Mouse (Mus musculus) splenic B cell, adult 2 months (primary cell): ENCODE measurements around the gene Oxct1.

ENCODE experiments used
- DNase-seq: peaks from one replicate; pipeline ENCODE4 v3.0.0-alpha.2; 2011; ENCODE audit warnings: low read depth, low spot score
- H3K27me3 ChIP-seq: 2 replicates; pipeline ENCODE4 v1.6.1; 2012; ENCODE audit warnings: mild to moderate bottlenecking, low read length, moderate library complexity, mixed read lengths; ENCODE audit not compliant: control insufficient read depth, poor library complexity, insufficient read depth, severe bottlenecking
- H3K36me3 ChIP-seq: 2 replicates; pipeline ENCODE4 v1.6.1; 2012; ENCODE audit warnings: mild to moderate bottlenecking, low read length, moderate library complexity, mixed read lengths; ENCODE audit not compliant: control insufficient read depth, poor library complexity, insufficient read depth, severe bottlenecking

The Oxct1 gene

DNA sequence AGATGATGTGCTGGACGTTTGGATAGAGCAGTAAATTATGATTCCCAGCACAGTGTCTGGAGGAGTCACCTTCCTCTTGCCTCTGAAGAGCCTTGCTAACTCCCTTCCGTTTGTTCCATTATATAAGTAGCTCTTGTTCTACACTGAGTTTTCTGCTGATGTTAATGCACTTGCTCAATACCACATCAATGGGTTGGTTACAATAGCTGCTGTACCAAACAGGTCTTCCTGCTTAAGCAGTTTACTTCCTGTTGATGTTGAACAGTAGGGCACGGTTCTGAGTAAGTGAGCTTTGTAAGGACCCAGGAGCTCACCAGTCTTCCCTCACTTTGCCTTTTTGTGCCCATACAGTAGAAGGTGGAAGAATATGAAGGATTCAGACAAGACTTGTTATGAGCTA, 98.5 kb downstream of the Oxct1 start:
- DNase-seq: no peak
- Histone ChIP-seq H3K36me3 (no peaks in the 10 kb centered on the region), H3K27me3 (no peaks in the 10 kb centered on the region)

DNA sequence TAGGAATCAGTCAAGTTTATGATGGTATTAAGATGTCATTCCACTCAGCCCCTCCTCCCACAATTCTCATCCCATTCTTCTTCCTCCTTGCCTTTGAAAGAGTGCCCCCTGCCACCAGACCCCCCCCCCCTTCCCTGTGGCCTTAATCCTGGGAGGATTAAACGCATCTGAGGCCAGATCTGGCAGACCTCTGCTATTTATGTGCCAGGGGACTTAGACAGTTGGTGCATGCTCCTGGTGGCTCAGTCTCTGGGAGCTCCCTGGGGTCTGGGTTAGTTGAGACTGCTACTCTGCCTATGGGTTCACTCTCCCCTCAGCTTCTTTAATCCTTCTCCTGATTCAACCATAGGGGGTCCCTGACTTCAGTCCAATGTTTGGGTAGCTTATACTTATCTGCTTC, 112.3 kb downstream of the Oxct1 start:
- no peak for DNase-seq
- no peaks in the 10 kb centered on the region for H3K36me3 ChIP-seq
- H3K27me3 ChIP-seq: no peaks in the 10 kb centered on the region

DNA sequence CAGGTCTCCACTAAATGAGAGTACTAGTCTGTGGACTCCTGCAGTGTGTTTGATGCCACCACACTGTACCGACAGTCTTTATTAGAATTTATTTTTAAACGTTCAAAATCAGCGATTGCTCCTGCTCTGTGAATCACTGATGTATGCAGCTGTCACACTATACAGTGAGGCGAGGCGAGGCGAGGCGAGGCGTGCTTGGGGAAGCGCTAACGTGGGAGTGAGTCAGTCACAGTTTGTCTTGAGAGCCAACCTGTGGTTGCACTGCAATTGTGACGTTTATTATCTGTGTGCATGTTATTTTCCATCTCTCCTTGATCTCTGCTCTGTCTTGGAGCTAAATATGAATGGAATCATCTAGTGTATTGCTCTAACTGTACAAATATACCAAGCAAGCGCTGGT, 113.3 kb downstream of the Oxct1 start:
- Histone ChIP-seq H3K27me3 (no peaks in the 10 kb centered on the region), H3K36me3 (no peaks in the 10 kb centered on the region; the same call in 1 of the 2 replicates)
- no peak for DNase-seq

DNA sequence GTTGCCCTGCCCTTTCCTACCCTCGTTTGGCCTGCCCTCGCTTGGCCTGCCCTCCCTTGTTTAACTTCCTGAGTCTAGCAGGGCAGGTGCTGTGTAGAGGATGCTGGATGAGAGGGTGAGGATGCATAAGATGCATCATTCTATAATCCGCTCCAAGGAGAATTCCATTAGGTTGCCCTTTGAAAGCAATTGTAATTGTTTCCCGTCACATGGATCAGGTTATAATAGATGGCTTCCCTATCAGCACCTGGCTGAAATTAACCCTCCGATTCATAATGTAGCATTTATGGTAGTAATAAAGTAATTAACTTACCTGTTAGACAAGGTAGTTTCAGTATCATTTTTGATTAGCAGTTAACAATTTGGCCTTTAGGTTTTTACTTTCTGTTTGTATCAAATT, 119.2 kb downstream of the Oxct1 start:
- Histone ChIP-seq H3K27me3 (no peaks in the 10 kb centered on the region), H3K36me3 (no peaks in the 10 kb centered on the region; the same call in 1 of the 2 replicates)
- no peak for DNase-seq

DNA sequence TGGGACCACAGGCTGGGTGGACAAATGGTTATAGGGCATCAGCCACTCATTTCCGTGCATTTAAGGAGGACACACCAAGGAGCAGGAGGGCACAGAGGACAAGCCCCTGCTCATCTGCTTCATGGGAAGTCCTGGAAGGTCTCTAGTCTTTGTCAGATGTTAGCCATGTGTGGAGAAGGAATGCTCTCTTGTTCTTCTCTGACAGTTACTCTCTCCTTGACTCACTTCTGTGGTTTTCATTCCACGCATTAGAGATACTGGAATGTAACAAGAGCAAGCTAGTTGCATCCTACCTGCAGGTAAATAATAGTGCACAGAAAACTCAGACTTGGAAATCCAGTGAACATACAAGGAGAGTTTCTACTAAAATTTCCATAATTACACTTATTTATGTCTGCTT, 121.5 kb downstream of the Oxct1 start:
- no peaks in the 10 kb centered on the region for H3K27me3 ChIP-seq
- no peaks in the 10 kb centered on the region; the same call in 1 of the 2 replicates for H3K36me3 ChIP-seq
- DNase-seq: no peak

DNA sequence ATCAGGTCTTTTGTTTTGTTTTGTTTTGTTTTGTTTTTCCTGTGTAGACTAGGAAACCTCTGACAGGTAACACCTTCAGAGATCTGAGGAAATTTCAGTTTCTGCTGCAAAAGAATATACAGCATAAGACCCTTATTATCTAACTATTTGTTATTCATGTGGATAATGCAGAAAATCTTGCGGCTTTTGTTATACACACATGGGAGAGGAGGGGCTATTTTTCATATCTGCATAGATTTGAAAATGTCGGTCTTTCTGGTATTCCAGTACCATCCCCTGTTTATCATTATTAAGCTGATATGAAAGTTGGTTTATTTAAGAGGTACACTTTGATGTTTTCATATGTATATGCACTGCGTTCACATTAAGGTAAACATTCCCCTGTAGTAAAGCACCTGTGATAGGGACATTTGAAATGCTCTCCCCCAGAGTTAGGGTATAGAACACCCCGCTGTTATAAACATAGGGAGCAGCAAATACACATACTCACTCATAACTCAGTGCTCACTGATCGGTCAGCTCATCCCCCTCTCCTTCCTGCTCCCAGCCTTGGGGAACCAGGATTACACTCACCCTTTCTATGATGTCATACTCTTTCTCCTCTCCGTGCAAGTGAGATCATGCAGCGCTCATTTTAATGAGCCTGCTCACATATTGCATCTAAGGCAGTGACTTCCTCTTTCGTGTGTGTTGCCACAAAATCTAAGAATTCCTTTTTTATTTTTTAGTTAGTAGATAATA, 122.6 kb downstream of the Oxct1 start:
- no peaks in the 10 kb centered on the region for H3K27me3 ChIP-seq
- peaks cover 2% of the 10 kb centered on the region for H3K36me3 ChIP-seq
- no peak for DNase-seq

DNA sequence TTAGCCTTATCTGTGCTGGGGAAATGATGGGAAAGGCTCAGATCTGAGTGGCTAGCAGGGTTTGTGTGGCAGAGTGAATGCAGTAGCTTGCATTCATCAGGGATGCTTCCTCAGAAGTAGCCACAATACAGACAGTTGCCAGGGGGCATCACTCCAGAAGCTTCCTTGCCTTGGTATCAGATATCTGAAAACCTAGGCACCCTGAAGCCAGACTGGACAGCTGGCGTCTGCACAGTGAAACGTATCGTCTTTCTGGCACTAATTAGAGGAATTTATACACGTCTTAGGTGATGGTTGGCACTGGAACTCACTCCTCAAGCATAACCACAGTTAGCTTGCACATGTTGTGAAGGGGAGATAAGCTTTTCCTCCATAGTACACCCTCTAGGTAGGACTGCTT, 128.5 kb downstream of the Oxct1 start:
- DNase-seq: no peak
- Histone ChIP-seq H3K27me3 (no peaks in the 10 kb centered on the region), H3K36me3 (peaks cover 2% of the 10 kb centered on the region)

DNA sequence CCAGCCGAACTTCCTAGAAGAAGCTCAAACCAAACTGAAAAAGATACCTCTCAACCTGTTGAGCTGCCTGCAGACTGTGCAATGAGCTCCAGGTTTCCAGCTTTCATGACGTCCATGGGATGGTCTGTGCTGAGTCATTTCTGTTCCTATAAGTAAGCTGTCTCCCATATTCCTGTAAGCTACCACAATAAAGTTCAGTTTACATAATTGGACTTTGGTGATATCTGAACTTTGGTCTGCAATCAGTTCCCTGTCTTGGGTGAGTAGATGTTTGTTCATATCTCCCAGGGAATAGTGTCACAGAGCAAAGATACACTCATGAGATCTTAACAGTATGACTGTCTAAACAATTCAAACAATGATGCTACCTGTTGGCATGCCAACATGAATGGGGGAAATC, 141.8 kb downstream of the Oxct1 start:
- Histone ChIP-seq H3K27me3 (no peaks in the 10 kb centered on the region), H3K36me3 (no peaks in the 10 kb centered on the region)
- DNase-seq: no peak

DNA sequence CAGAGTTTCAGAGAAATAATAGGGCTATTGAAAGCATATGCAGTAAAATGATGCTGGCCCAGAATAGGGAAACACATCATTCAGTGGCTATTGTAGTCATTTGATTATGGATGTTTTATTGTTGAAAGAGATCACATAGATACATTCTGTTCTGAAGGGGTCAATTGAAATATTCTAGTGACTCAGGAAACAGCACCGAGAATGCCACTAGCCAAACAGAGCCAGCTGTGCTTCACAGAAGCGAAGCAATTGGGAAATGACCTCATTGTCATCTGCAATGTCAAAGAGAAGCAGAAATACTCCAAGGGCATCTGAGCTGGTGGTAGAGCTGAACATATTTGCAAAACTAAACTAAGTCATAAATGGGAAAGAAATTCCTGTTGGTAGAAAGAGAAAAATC, 145.4 kb downstream of the Oxct1 start:
- DNase-seq: no peak
- no peaks in the 10 kb centered on the region; the same call in 1 of the 2 replicates for H3K27me3 ChIP-seq
- H3K36me3 ChIP-seq: no peaks in the 10 kb centered on the region

DNA sequence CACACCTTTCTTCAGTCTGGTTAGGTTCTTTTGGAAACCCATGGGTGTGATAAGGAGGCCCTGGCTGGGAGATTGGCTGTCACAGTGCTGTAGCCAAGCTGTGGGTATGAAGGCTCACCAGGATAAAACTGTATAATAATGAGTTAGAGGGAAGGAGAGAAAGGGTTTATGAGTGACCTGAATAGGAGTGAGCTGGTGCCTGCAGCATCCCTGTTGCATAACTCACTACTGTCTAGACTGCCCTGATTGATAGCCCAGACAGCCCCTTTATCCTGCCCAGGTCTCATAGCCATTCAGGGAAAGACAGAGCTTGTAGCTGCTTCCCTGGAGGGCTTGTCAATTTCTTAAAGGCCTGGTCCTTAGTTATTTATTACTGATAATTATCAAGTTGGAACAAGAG, 171.7 kb downstream of the Oxct1 start:
- H3K27me3 ChIP-seq: no peaks in the 10 kb centered on the region

More for the DNA sequence above, 171.7 kb downstream of the Oxct1 start:
- H3K36me3 ChIP-seq: no peaks in the 10 kb centered on the region
- DNase-seq: no peak
